Mouse (Mus musculus) stomach, postnatal 0 days (tissue): ENCODE measurements at regions not wholly inside any gene's neighbourhood (a gene's known extent, or its start where the extent isn't known, plus 50 kb on each side); places are given as distances from the start of the nearest gene placed in this dataset.

Experiments used
- CTCF ChIP-seq: IDR thresholded peaks from 2 replicates; pipeline ENCODE4 v1.5.1; 2016; ENCODE audit warnings: antibody characterized with exemption, low read depth, mild to moderate bottlenecking, moderate library complexity
- EP300 ChIP-seq: optimal IDR thresholded peaks from 2 replicates; pipeline ENCODE3; 2016; ENCODE audit warnings: antibody characterized with exemption

DNA sequence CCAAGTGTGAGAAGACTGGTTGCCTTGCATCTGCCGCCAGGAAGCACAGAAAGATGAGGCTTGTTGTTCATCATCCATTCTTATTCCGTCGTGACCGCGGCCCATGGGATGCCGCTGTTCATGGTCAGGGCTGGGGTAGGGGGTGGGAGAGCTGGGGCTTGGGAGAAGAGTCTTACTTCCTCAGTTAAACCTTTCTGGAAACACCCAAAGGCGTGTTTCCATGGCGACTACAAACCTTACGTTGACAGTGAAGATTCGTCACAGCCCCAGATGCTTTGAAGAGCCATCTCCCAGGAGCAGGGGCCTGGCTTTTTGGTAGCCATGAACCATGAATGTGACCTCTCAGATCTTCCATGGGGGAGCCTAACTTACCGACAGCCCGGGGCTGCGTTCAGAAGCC lies 114.6 kb upstream of the Lrfn2 start:
- TF ChIP-seq CTCF (no peak), EP300 (no peak)
